In the genomic region with DNA sequence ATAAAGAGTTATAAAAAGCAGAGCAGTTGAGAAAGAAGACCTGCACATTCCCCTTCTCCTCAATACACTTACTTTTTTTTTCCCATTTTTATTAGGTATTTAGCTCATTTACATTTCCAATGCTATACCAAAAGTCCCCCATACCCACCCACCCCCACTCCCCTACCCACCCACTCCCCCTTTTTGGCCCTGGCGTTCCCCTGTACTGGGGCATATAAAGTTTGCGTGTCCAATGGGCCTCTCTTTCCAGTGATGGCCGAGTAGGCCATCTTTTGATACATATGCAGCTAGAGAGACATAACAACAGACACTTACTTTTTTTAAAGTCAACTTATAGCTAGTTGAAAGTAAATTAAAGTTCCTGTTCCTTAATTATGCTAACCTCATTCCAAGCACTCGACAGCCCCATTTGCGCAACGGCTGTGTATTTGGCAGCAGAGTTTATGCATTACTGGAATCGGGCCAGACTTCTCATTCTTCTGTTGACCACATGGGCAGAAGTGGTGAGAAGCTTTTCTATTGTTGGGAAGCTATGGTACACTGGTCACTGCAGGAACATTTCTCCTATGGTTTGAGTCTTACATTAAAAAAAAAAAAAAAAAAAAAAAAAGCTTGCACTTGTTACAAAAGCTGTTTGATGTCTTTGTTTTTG, we compare ENCODE assay signal across 8 mouse cellular contexts.
DNase-seq lines count a peak whose midpoint lies in the region; ATAC-seq and TF ChIP-seq lines count a peak whose summit lies in the region.
"Not testable (repeated sequence)": the region's sequence is repeated elsewhere in the genome, so short reads cannot be mapped to it uniquely, and the experiment has no call there.

No protein-coding gene starts in this region.

- DNase-seq in 3T3-L1 (ENCODE audit: low read depth, low spot score), result peak; percentile 84
- peak; percentile 22 to 28 for DNase-seq in adrenal gland, postnatal 36 days
- DNase-seq in heart, postnatal 0 days (ENCODE audit: low spot score), result peak; percentile 69
- DNase-seq in kidney, adult 2 months, result peak; percentile 77
- peak; percentile 29 for DNase-seq in left cerebral cortex, postnatal 4 days
- peak; percentile 85 for DNase-seq in lung, postnatal 36 days
- DNase-seq in retina, postnatal 1 day, result peak; percentile 1

- not testable (repeated sequence) for H3K4me1 ChIP-seq in forebrain, embryonic 15.5 days; heart, postnatal 0 days (ENCODE audit: control insufficient read depth, insufficient read depth); kidney, adult 2 months (ENCODE audit: control insufficient read depth, insufficient read depth, low read length)

- not testable (repeated sequence) for H3K9me3 ChIP-seq in forebrain, embryonic 15.5 days; heart, postnatal 0 days (replicated peaks; ENCODE audit: control insufficient read depth, low read length)

- not testable (repeated sequence) for TF ChIP-seq EP300 in heart, postnatal 0 days (IDR thresholded peaks at IDR 0.05; ENCODE audit: low read depth)

- not testable (repeated sequence) for H3K36me3 ChIP-seq in forebrain, embryonic 15.5 days; heart, postnatal 0 days (replicated peaks; ENCODE audit: control insufficient read depth, insufficient read depth, low read length); kidney, adult 2 months (ENCODE audit: control insufficient read depth, insufficient read depth, low read length)

- 36% methylated on average over 7 of the region's 7 CpGs for WGBS in forebrain, embryonic 15.5 days
- 43% methylated on average over 6 of the region's 7 CpGs for WGBS in heart, postnatal 0 days
- 50% methylated on average over 6 of the region's 7 CpGs for WGBS in kidney, adult 2 months

- H3K9ac ChIP-seq in forebrain, embryonic 15.5 days (replicated peaks); heart, postnatal 0 days (replicated peaks; ENCODE audit: low read depth, low read length): not testable (repeated sequence)

- not testable (repeated sequence) for H3K4me2 ChIP-seq in forebrain, embryonic 15.5 days (replicated peaks); heart, postnatal 0 days (ENCODE audit: low read depth, low read length)

- intact Hi-C loops in left cerebral cortex, postnatal 4 days (cut with DNase I), result not testable (repeated sequence)

- not testable (repeated sequence) for TF ChIP-seq POLR2A in kidney, adult 2 months (IDR thresholded peaks at IDR 0.05; ENCODE audit: low read depth, low read length)

- ATAC-seq in forebrain, embryonic 15.5 days (replicated peaks), result peak; percentile 91
- ATAC-seq in heart, postnatal 0 days (ENCODE audit: insufficient read depth, low read depth), result peak; percentile 78

- not testable (repeated sequence) for TF ChIP-seq CTCF in heart, postnatal 0 days (IDR thresholded peaks at IDR 0.05; ENCODE audit: low read depth); kidney, adult 2 months (conservative IDR thresholded peaks at IDR 0.05; ENCODE audit: insufficient read depth, insufficient read length, low read depth, low read length)

- not testable (repeated sequence) for H3K27ac ChIP-seq in forebrain, embryonic 15.5 days (replicated peaks); heart, postnatal 0 days (ENCODE audit: low read depth); kidney, adult 2 months (ENCODE audit: insufficient read depth, low read depth, low read length)

- H3K27me3 ChIP-seq in forebrain, embryonic 15.5 days; heart, postnatal 0 days (ENCODE audit: control insufficient read depth, insufficient read depth, low read length); kidney, adult 2 months (replicated peaks; ENCODE audit: control insufficient read depth, insufficient read depth, low read length): not testable (repeated sequence)

- not testable (repeated sequence) for H3K4me3 ChIP-seq in forebrain, embryonic 15.5 days; heart, postnatal 0 days (ENCODE audit: low read depth, low read length); kidney, adult 2 months (ENCODE audit: insufficient read depth, low read depth, low read length)

Comparison
In these comparisons a context has a peak if more than half of its experiments do, and no peak if none do; other contexts are left out.
1. DNase-seq: peak in every context shown above with its lines; median percentile 85 in lung, postnatal 36 days; 84 in 3T3-L1; 77 in kidney, adult 2 months; 69 in heart, postnatal 0 days; 29 in left cerebral cortex, postnatal 4 days; 25 in adrenal gland, postnatal 36 days; 1 in retina, postnatal 1 day.